ENCODE assay signal across 16 mouse cellular contexts in the genomic region with DNA sequence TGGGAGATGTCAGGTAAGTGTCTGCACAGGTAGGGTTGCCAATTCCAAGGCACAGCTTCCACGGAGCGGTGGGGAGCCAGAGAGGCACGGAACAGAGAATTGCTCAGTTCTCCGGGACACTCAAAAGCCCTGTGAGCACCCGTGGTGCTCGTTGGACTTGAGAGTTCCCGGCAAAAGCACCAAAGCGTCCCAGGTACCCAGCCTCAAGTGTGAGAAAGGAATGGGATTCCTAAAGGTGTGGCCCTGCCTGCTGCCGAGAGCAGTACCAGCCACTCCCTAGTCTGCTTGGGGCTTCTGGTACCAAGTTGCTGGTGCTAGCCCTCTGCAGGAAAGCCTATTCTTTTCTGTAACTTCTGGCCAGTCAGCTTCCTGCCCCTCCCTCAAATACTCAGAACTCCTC.
DNase-seq lines count a peak whose midpoint lies in the region; ATAC-seq and TF ChIP-seq lines count a peak whose summit lies in the region.
"Had no signal": no experiment of that assay in that cellular context is flagged by ENCODE, and none has a peak within 500 bp of the region (broad histone marks: within the 10 kb centered on the region; RNA-seq: fewer than 3 reads in every experiment).

No protein-coding gene starts in this region.

- peak; percentile 59 for ATAC-seq in lung, postnatal 0 days
- ATAC-seq: inflammation-experienced regulatory T-cells, adult 6 months; intestine, postnatal 0 days had no signal

- H3K27ac ChIP-seq in cerebellum, adult 2 months (ENCODE audit: insufficient read depth, low read length) = no peak overlapping the region
- H3K27ac ChIP-seq in lung, postnatal 0 days (ENCODE audit: low read length) = no peak overlapping the region
- H3K27ac ChIP-seq: embryonic facial prominence, embryonic 12.5 days; forebrain, embryonic 12.5 days; heart, embryonic 10.5 days; hindbrain, embryonic 12.5 days had no signal

- TF ChIP-seq POLR2A in cerebellum, adult 2 months (IDR thresholded peaks at IDR 0.05; ENCODE audit: borderline replicate concordance, insufficient read depth, low read length) = no peak

- no peak overlapping the region for H3K9ac ChIP-seq in lung, postnatal 0 days (replicated peaks; ENCODE audit: low read depth)
- H3K9ac ChIP-seq: embryonic facial prominence, embryonic 12.5 days; forebrain, embryonic 12.5 days; hindbrain, embryonic 12.5 days had no signal

- DNase-seq in cerebellum, adult 2 months = peak; percentile 39 to 49
- DNase-seq in cerebellum, postnatal 4 days (ENCODE audit: low spot score in 2 of 2) = no peak
- DNase-seq in lung, postnatal 0 days (ENCODE audit: low spot score) = peak; percentile 33
- no peak for DNase-seq in lung, postnatal 25 days (ENCODE audit: low spot score)
- peak; percentile 42 for DNase-seq in cerebellum, postnatal 10 days
- no peak for DNase-seq in spleen, adult 12 weeks (ENCODE audit: low spot score)
- no peak for DNase-seq in T-cell, adult 2 months (ENCODE audit: low spot score)
- DNase-seq: embryo, embryonic 11 days had no signal

- H3K27me3 ChIP-seq in cerebellum, adult 2 months (ENCODE audit: control insufficient read depth, insufficient read depth, low read length) = no peaks in the 10 kb centered on the region
- H3K27me3 ChIP-seq in lung, postnatal 0 days (replicated peaks; ENCODE audit: insufficient read depth, low read length) = no peaks in the 10 kb centered on the region
- H3K27me3 ChIP-seq: CH12.LX; embryonic facial prominence, embryonic 12.5 days; Patski had no signal

- TF ChIP-seq EP300 in lung, postnatal 0 days (IDR thresholded peaks at IDR 0.05) = no peak

- H3K4me2 ChIP-seq in lung, postnatal 0 days (replicated peaks; ENCODE audit: low read depth, low read length) = no peak overlapping the region
- H3K4me2 ChIP-seq: embryonic facial prominence, embryonic 12.5 days; forebrain, embryonic 12.5 days; hindbrain, embryonic 12.5 days had no signal

- H3K9me3 ChIP-seq in lung, postnatal 0 days (ENCODE audit: low read length) = no peaks in the 10 kb centered on the region
- H3K9me3 ChIP-seq: embryonic facial prominence, embryonic 12.5 days; forebrain, embryonic 12.5 days; heart, embryonic 10.5 days; hindbrain, embryonic 12.5 days had no signal

- no peaks in the 10 kb centered on the region for H3K36me3 ChIP-seq in lung, postnatal 0 days (ENCODE audit: insufficient read depth, low read length)
- H3K36me3 ChIP-seq: embryonic facial prominence, embryonic 12.5 days; forebrain, embryonic 12.5 days; heart, embryonic 10.5 days; hindbrain, embryonic 12.5 days had no signal

- TF ChIP-seq CTCF in cerebellum, adult 2 months (IDR thresholded peaks at IDR 0.05; ENCODE audit: borderline replicate concordance, insufficient read depth, low read depth, low read length) = no peak
- TF ChIP-seq CTCF in lung, postnatal 0 days (IDR thresholded peaks at IDR 0.05) = no peak

- H3K4me3 ChIP-seq in cerebellum, adult 2 months (replicated peaks; ENCODE audit: insufficient read depth, low read depth, low read length) = no peak overlapping the region
- H3K4me3 ChIP-seq in lung, postnatal 0 days (ENCODE audit: low read depth, low read length) = no peak overlapping the region
- H3K4me3 ChIP-seq: embryonic facial prominence, embryonic 12.5 days; forebrain, embryonic 12.5 days; heart, embryonic 10.5 days; hindbrain, embryonic 12.5 days had no signal

- peaks cover 18% of the 10 kb centered on the region for H3K4me1 ChIP-seq in cerebellum, adult 2 months (ENCODE audit: control insufficient read depth, insufficient read depth, low read length)
- H3K4me1 ChIP-seq in lung, postnatal 0 days (ENCODE audit: insufficient read depth, low read depth, low read length) = no peaks in the 10 kb centered on the region

- WGBS in cerebellum, adult 2 months = 24% methylated on average over 9 of the region's 9 CpGs
- WGBS in lung, postnatal 0 days = 53% methylated on average over 9 of the region's 9 CpGs

Comparison
In these comparisons a context has a peak if more than half of its experiments do, and no peak if none do; other contexts are left out.
1. DNase-seq: peak in cerebellum, adult 2 months (2 of 2), lung, postnatal 0 days (single experiment) and cerebellum, postnatal 10 days (2 of 2); none in cerebellum, postnatal 4 days (0 of 2), lung, postnatal 25 days (single experiment), spleen, adult 12 weeks (single experiment) and T-cell, adult 2 months (single experiment).